Mouse (Mus musculus): Measurements from ENCODE around the gene Amer2.

- TF ChIP-seq EP300 (IDR thresholded peaks at IDR 0.05; ENCODE audit: insufficient read depth, low read depth, low read length) (no peak), POLR2A (IDR thresholded peaks at IDR 0.05; ENCODE audit: insufficient read depth, low read length) (no peak), CTCF (IDR thresholded peaks at IDR 0.05; ENCODE audit: low read depth, low read length) (no peak)
These were observed 32.8 kb downstream of the Amer2 start for GRCm38 (mm10) chr14:60405829-60406228.

Data from ES-Bruce4 (cell line).